Mouse (Mus musculus) kidney, adult 2 months (tissue): ENCODE measurements around the gene Tsga10ip.

Experiments
- CTCF ChIP-seq: fragments of 200-500 bp; conservative IDR thresholded peaks from 2 replicates; pipeline ENCODE4 v1.5.1; 2011; ENCODE audit warnings: low read depth, mild to moderate bottlenecking, control low read depth, low read length, moderate library complexity, mixed read lengths; ENCODE audit not compliant: insufficient read depth, insufficient read length
- POLR2A ChIP-seq: fragments of 200-500 bp; IDR thresholded peaks from one replicate; pipeline ENCODE4 v1.6.1; 2011; ENCODE audit warnings: low read depth, low read length, control low read depth

DNA sequence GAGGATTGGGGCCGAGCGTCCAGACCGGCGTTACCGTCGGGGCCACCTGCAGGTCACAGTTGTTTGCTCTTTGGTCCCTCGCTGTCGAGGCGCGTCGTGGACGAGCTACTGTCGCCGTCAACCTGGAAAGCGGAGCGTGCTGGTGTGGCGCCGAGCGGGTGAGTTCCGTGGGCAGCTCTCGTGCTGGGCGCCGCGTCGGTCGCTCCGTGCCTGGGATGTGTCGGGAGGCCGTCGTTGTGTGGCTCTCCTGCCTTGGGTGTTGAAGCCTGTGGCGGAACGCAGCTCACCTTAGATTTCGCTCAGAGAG lies 35.3 kb downstream of the Tsga10ip start, which contains the start of gene Banf1:
- TF ChIP-seq CTCF (no peak), POLR2A (no peak)
